Mouse (Mus musculus) spleen, adult 2 months (tissue): ENCODE results near the gene Sncg. TPM values are rescaled to one million over a fixed set of nuclear protein-coding genes. Genes with fewer than 3 reads are reported as not detected.

Experiments
- DNase-seq, 2 experiments: peaks; one replicate each; pipeline versions ENCODE4 v3.0.0 to v3.0.0-alpha.2; 2012 to 2021; ENCODE audit warnings: low spot score in 2 of 2, low read depth in 1 of 2
- H3K27ac ChIP-seq: fragments of 200-500 bp; 2 replicates; pipeline ENCODE4 v1.5.1; 2012; ENCODE audit warnings: low read length, inconsistent platforms; ENCODE audit not compliant: insufficient read depth
- H3K27me3 ChIP-seq: fragments of 200-500 bp; 2 replicates; pipeline ENCODE4 v1.6.1; 2012; ENCODE audit warnings: mild to moderate bottlenecking, moderate library complexity, low read length, inconsistent platforms; ENCODE audit not compliant: control insufficient read depth, insufficient read depth
- H3K36me3 ChIP-seq: fragments of 200-500 bp; 2 replicates; pipeline ENCODE4 v1.6.1; 2012; ENCODE audit warnings: mild to moderate bottlenecking, low read length, inconsistent platforms; ENCODE audit not compliant: control insufficient read depth, insufficient read depth
- H3K4me1 ChIP-seq: fragments of 200-500 bp; 2 replicates; pipeline ENCODE4 v1.6.1; 2011; ENCODE audit warnings: inconsistent platforms; ENCODE audit not compliant: control insufficient read depth, insufficient read depth, insufficient read length
- H3K4me3 ChIP-seq: fragments of 200-500 bp; 2 replicates; pipeline ENCODE4 v1.5.1; 2011; ENCODE audit warnings: mild to moderate bottlenecking, inconsistent platforms; ENCODE audit not compliant: insufficient read depth, insufficient read length; ENCODE audit errors: extremely low read depth
- CTCF ChIP-seq: fragments of 200-500 bp; IDR thresholded peaks from 2 replicates; pipeline ENCODE4 v1.5.1; 2011; ENCODE audit warnings: mild to moderate bottlenecking, inconsistent platforms; ENCODE audit not compliant: insufficient read depth, insufficient read length, insufficient replicate concordance; ENCODE audit errors: extremely low read depth
- POLR2A ChIP-seq: fragments of 200-500 bp; IDR thresholded peaks from 2 replicates; pipeline ENCODE4 v1.6.1; 2011; ENCODE audit warnings: low read depth, low read length, inconsistent platforms
- WGBS: fragments of 180-500 bp; shearing (Covaris S2); methylation state at CpG from one replicate; pipeline ENCODE4 v1.1.7; 2018; 5-methylcytosine and 5-hydroxymethylcytosine counted together
- polyA plus RNA-seq: library from polyadenylated mRNA; depleted of rRNA; stranded (reverse); fragments of >200 nt; gene quantifications from 2 replicates; pipeline ENCODE4 v1.2.3, GENCODE M21; 2012

Gene Sncg
- polyA plus RNA-seq, 1 experiment = 1.6 TPM

DNA sequence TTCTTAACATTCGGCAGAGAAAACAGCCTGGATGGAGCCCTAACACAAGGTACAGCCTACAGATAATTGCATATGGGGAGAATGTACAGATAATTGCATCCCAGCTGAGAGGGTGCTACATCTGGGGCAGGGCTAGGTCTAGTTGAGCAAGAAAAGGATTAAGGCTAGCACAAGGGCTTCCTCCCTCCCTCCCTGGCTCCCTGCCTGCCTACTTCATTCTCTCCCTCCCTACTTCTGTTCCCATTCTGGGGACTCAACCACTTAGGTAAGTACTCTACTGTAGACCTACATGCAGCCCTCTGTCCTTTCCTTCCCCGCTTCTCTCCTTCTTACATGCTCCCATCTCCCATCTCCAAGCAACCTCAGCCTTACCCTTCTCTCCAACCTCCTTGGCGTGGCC, 21.3 kb downstream of the Sncg start:
- TF ChIP-seq POLR2A = no peak
- no peak for TF ChIP-seq CTCF
- 94% methylated on average over 3 of the region's 3 CpGs for WGBS

DNA sequence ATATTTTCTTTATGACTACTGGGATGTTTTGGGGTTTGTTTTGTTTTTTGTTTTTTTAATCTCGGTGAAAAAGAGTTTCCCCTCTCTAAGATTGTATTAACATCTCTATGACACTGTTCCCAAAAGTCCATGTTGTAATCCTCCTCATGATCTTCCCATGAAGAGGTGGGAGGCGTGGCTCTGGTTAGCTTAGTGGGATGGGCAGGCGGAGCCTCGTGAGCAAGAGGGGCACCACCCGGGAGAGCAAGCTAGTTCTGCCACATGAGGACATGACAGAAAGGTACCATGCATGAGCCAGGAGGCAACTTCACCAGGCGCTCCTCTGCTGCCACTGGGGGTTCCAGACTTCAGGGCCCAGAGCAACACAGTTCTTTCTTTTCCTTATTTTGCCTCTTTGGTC, 22.1 kb downstream of the Sncg start:
- 66% methylated on average over 6 of the region's 6 CpGs for WGBS
- no peak for DNase-seq
- no peaks in the 10 kb centered on the region for H3K36me3 ChIP-seq
- TF ChIP-seq CTCF = no peak
- no peak for TF ChIP-seq POLR2A
- H3K4me1 ChIP-seq = no peaks in the 10 kb centered on the region
- no peaks in the 10 kb centered on the region for H3K27me3 ChIP-seq
- no peak overlapping the region for H3K27ac ChIP-seq
- no peak overlapping the region for H3K4me3 ChIP-seq

More for the DNA sequence above, 21.3 kb downstream of the Sncg start:
- H3K4me1 ChIP-seq = no peaks in the 10 kb centered on the region
- no peaks in the 10 kb centered on the region for H3K36me3 ChIP-seq
- no peak overlapping the region for H3K4me3 ChIP-seq
- H3K27ac ChIP-seq = no peak overlapping the region
- DNase-seq = no peak
- H3K27me3 ChIP-seq = no peaks in the 10 kb centered on the region

DNA sequence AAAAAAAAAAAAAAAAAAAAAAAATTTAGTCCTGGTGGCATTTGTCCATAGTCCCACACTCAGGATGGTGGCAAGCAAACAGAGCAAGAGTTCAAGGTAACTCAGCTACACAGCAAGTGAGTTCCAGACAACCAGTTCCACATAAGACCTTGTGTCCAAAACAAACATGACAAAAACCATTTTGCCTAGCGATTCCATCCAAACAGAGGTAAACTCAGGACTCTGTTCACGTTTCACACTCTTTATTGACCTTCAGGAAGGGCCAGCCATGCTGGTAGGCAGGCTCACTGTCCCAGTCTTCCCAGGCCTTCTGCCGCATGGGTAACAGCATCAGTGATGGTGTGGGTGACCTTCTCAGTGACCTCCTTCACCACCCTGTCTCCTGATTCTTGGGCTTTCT, 22.9 kb downstream of the Sncg start:
- no peaks in the 10 kb centered on the region for H3K36me3 ChIP-seq
- no peaks in the 10 kb centered on the region for H3K4me1 ChIP-seq
- H3K27ac ChIP-seq = no peak overlapping the region
- H3K4me3 ChIP-seq = no peak overlapping the region
- WGBS = 91% methylated on average over 3 of the region's 3 CpGs
- no peak for DNase-seq
- TF ChIP-seq CTCF (no peak), POLR2A (no peak)
- no peaks in the 10 kb centered on the region for H3K27me3 ChIP-seq

DNA sequence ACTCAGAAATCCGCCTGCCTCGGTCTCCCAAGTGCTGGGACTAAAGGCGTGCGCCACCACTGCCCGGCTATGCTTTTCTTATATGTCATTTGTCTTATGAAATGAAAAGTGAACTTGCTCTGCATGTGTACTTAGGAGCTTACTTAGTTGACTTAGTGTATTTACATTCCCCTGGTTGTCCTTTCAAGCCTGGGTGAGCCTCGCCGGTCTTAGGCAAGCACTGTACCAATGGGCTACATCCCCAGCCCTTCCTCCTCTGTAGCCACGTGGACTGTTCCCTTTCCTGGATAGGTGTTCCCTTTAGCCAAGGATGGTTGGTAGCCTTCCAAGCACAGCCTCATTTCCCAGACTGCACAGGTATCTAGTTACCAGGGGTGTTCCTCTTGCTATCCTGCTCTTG, 25.6 kb downstream of the Sncg start:
- 94% methylated on average over 8 of the region's 8 CpGs for WGBS
- TF ChIP-seq CTCF (no peak), POLR2A (no peak)
- DNase-seq = no peak

GRCm38 (mm10) chr14:34348301-34348700, 26.3 kb downstream of the Sncg start:
- no peak overlapping the region for H3K27ac ChIP-seq
- DNase-seq = no peak
- TF ChIP-seq POLR2A = no peak
- TF ChIP-seq CTCF = no peak
- no peaks in the 10 kb centered on the region for H3K4me1 ChIP-seq
- H3K36me3 ChIP-seq = peaks cover 7% of the 10 kb centered on the region
- H3K4me3 ChIP-seq = no peak overlapping the region
- H3K27me3 ChIP-seq = no peaks in the 10 kb centered on the region
- WGBS = 84% methylated on average over 7 of the region's 7 CpGs

More for the DNA sequence above, 25.6 kb downstream of the Sncg start:
- Histone ChIP-seq H3K27me3 (no peaks in the 10 kb centered on the region), H3K4me1 (no peaks in the 10 kb centered on the region), H3K27ac (no peak overlapping the region), H3K4me3 (no peak overlapping the region), H3K36me3 (peaks cover 6% of the 10 kb centered on the region)

DNA sequence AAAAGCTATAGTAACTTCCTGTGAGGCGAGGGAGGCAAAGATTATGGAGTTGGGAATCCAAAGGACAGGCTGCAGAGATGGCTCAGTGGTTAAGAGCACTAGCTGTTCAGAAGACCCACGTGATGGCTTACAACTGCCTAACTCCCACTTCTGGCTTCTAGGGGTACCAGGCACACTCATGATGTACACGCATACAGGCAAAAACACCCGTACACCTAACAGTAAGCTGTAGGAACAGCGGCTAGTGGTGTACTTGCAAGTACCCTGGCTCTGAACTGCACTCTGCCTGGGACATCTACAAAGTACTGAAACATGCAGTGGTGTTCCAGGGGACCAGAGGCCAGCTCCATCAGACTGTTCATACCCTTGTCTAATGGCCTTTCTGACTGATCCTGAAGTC, 27.5 kb downstream of the Sncg start:
- Histone ChIP-seq H3K27ac (no peak overlapping the region), H3K27me3 (no peaks in the 10 kb centered on the region), H3K36me3 (peaks cover 12% of the 10 kb centered on the region), H3K4me1 (no peaks in the 10 kb centered on the region), H3K4me3 (no peak overlapping the region)
- no peak for TF ChIP-seq POLR2A
- TF ChIP-seq CTCF = no peak
- 89% methylated on average over 5 of the region's 5 CpGs for WGBS
- no peak for DNase-seq

- peaks cover 19% of the 10 kb centered on the region for H3K36me3 ChIP-seq
- H3K27me3 ChIP-seq = no peaks in the 10 kb centered on the region
- 79% methylated on average over 12 of the region's 12 CpGs for WGBS
- H3K27ac ChIP-seq = no peak overlapping the region
- no peaks in the 10 kb centered on the region for H3K4me1 ChIP-seq
- DNase-seq = no peak
- H3K4me3 ChIP-seq = no peak overlapping the region
- TF ChIP-seq CTCF (no peak), POLR2A (no peak)
These were observed 28.6 kb downstream of the Sncg start for GRCm38 (mm10) chr14:34345771-34346566.
